Mouse (Mus musculus): ENCODE measurements around the gene Top3b. TPM values are rescaled to one million over a fixed set of nuclear protein-coding genes. Genes with fewer than 3 reads are reported as not detected.

Gene Top3b
- total and polyA plus RNA-seq, 2 experiments: 18.8 to 40.9 TPM

DNA sequence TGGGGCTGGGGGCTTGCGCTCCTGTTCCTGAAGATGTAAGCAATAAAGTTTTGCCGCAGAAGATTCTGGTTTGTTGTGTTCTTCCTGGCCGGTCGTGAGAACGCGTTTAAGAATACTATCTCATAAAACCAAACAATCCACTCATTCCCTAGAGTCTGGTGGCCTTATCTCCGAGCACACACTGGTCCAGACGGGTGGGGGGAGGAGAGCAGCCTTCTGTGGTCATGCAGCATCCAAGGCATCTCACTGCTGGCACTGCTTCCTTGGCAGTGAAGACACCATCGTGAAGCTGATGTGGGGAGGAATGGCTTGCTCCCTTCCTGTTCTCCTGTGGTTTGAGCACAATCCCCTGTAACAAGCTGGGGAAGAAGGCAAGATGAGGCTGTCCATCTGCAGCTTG, 69.0 kb downstream of the Top3b start:
- no peak for DNase-seq (ENCODE audit: extremely low read depth, low read depth, low spot score)
- no peak for TF ChIP-seq POLR2A (IDR thresholded peaks at IDR 0.05; ENCODE audit: extremely low read depth, insufficient read depth, low read length)
- no peak for TF ChIP-seq CTCF (IDR thresholded peaks at IDR 0.05; ENCODE audit: low read depth, low read length)
- H3K4me3 ChIP-seq (ENCODE audit: insufficient read depth, low read depth, low read length): no peak overlapping the region
- no peaks in the 10 kb centered on the region for H3K27me3 ChIP-seq (ENCODE audit: control insufficient read depth, insufficient read depth, low read length)
- no peaks in the 10 kb centered on the region for H3K36me3 ChIP-seq (ENCODE audit: control insufficient read depth, insufficient read depth, low read length)
- H3K9ac ChIP-seq (ENCODE audit: low read depth, low read length): no peak overlapping the region
- H3K4me1 ChIP-seq (ENCODE audit: control insufficient read depth, insufficient read depth, low read length): no peaks in the 10 kb centered on the region
- no peaks in the 10 kb centered on the region for H3K79me2 ChIP-seq (ENCODE audit: control insufficient read depth, insufficient read depth, low read length)
- no peak overlapping the region for H3K27ac ChIP-seq (replicated peaks; ENCODE audit: insufficient read depth, low read depth, low read length)
- 92% methylated on average over 9 of the region's 9 CpGs for WGBS

DNA sequence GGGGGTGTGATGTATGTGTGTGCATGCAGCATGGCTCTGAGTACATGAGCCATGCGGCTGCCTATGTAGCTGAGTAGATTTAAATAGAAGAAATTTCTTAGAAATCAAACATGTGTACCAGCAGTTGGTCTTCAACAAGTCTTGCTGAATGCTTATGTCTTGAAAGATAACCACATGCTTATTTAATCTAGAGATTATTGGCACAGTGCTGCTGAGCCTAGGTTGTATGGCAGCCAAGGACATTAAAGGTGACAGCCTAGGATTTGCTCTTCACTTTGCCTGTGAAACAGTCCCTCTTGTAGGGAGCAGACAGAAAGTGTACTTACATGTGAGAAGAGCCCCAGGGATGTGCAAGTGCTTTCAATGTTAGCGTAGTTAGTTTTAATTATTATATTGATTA, 70.5 kb downstream of the Top3b start:
- no peak overlapping the region for H3K4me3 ChIP-seq (ENCODE audit: insufficient read depth, low read depth, low read length)
- H3K27me3 ChIP-seq (ENCODE audit: control insufficient read depth, insufficient read depth, low read length): no peaks in the 10 kb centered on the region
- no peaks in the 10 kb centered on the region for H3K4me1 ChIP-seq (ENCODE audit: control insufficient read depth, insufficient read depth, low read length)
- H3K27ac ChIP-seq (replicated peaks; ENCODE audit: insufficient read depth, low read depth, low read length): no peak overlapping the region
- TF ChIP-seq POLR2A (IDR thresholded peaks at IDR 0.05; ENCODE audit: extremely low read depth, insufficient read depth, low read length) (no peak), CTCF (IDR thresholded peaks at IDR 0.05; ENCODE audit: low read depth, low read length) (no peak)
- H3K9ac ChIP-seq (ENCODE audit: low read depth, low read length): no peak overlapping the region
- WGBS: 96% methylated on average over 2 of the region's 2 CpGs
- H3K79me2 ChIP-seq (ENCODE audit: control insufficient read depth, insufficient read depth, low read length): no peaks in the 10 kb centered on the region
- H3K36me3 ChIP-seq (ENCODE audit: control insufficient read depth, insufficient read depth, low read length): no peaks in the 10 kb centered on the region
- no peak for DNase-seq (ENCODE audit: extremely low read depth, low read depth, low spot score)

Other genes with a start within 250 kb of the Top3b start
- gene Olfr19, start 194.3 kb upstream of the Top3b start, total RNA-seq (2014; rRNA removed): not detected in 2 replicates
- gene Olfr19, start 194.3 kb upstream of the Top3b start, polyA plus RNA-seq (2012; rRNA removed): not detected in 2 replicates
- not detected in 2 replicates for gene Spag6l, start 41.3 kb upstream of the Top3b start, total RNA-seq (2014; rRNA removed)
- not detected in 2 replicates for gene Spag6l, start 41.3 kb upstream of the Top3b start, polyA plus RNA-seq (2012; rRNA removed)
- not detected in 2 replicates for gene Igll1, start 6.8 kb upstream of the Top3b start, total RNA-seq (2014; rRNA removed)
- not detected in 2 replicates for gene Igll1, start 6.8 kb upstream of the Top3b start, polyA plus RNA-seq (2012; rRNA removed)
- not detected in 2 replicates for gene Vpreb1, start 107 bp downstream of the Top3b start, total RNA-seq (2014; rRNA removed)
- 1.3 and 2.4 TPM in 2 replicates for gene Vpreb1, start 107 bp downstream of the Top3b start, polyA plus RNA-seq (2012; rRNA removed)
- gene Ppm1f, start 25.7 kb downstream of the Top3b start, total RNA-seq (2014; rRNA removed): 12.2 and 15.4 TPM in 2 replicates
- gene Ppm1f, start 25.7 kb downstream of the Top3b start, polyA plus RNA-seq (2012; rRNA removed): 11.0 and 11.2 TPM in 2 replicates
- 81.4 and 91.2 TPM in 2 replicates for gene Mapk1, start 112.6 kb downstream of the Top3b start, total RNA-seq (2014; rRNA removed)
- 42.8 and 50.1 TPM in 2 replicates for gene Mapk1, start 112.6 kb downstream of the Top3b start, polyA plus RNA-seq (2012; rRNA removed)
- 0.34 and 0.55 TPM in 2 replicates for gene Ypel1, start 199.0 kb downstream of the Top3b start, total RNA-seq (2014; rRNA removed)
- 0.43 and 0.78 TPM in 2 replicates for gene Ypel1, start 199.0 kb downstream of the Top3b start, polyA plus RNA-seq (2012; rRNA removed)
- gene Ppil2, start 240.5 kb downstream of the Top3b start, total RNA-seq (2014; rRNA removed): 49.7 and 55.0 TPM in 2 replicates
- gene Ppil2, start 240.5 kb downstream of the Top3b start, polyA plus RNA-seq (2012; rRNA removed): 48.0 and 48.4 TPM in 2 replicates

All from liver, adult 2 months (tissue).